Mouse (Mus musculus): ENCODE results near the gene Ogdh.
"Not testable (repeated sequence)": the region's sequence is repeated elsewhere in the genome, so short reads cannot be mapped to it uniquely, and the experiment has no call there.

Ogdh gene

DNA sequence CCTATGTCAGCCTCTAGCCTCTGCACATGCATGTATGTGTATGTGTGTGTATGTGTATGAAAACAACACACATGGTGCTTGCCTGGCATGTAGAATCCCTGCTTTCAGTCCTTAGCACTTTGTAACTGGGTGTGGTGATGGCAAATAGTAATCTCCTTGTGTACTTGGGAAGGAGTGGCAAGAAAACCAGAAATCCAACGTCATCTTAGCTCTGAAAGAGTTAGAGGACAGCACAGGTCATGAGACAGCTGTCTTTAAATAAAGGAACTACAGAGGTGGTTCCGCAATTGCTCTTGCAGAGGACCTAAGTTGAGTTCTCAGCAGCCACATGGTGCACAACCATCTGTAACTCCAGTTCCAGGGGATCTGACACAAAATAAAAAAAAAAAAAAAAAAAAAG, 8.0 kb downstream of the Ogdh start:
- no peak for DNase-seq

DNA sequence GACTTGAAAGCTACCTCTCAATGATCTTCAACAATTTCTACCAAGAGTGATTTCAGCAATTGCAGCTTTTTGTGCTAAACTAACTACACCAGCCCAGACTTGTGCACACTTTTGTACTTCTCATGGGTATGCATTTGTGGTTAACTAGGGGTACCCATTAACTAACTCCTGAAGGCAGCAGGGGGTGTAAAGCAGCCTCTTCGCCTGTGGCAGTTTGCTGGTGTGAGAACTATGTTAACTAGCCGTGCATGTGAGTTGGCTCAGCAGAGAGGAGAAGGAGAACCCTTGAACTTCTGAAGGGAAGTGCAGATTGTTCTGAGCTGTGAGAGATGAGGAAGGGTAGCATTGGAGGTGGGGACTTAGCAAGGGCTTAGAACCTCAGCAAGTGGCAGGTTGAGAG, 11.4 kb downstream of the Ogdh start:
- DNase-seq, result peak; percentile 29

DNA sequence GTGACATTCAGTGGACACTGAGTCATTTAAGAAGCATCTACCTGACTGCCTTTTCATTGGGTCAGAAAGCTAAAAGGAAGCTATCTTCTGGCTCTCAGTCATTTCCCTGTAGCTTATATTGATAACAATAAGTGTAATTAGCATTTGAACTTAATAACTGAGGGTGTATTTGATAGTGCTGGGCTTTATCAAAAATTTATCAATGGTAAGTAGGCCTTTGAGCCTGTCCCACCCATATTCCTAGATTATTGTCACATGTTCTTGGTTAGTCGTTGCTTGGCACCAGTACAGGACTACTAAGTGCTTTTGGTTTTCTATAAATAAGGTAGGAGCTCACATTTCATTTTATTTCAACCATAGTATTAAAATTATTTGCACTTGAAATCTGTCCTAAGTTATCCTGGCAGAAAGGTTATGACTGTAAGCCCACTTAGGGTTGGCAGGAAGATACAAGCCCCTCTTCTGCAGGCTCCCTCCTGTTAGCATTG, 14.6 kb downstream of the Ogdh start:
- DNase-seq, result no peak

DNA sequence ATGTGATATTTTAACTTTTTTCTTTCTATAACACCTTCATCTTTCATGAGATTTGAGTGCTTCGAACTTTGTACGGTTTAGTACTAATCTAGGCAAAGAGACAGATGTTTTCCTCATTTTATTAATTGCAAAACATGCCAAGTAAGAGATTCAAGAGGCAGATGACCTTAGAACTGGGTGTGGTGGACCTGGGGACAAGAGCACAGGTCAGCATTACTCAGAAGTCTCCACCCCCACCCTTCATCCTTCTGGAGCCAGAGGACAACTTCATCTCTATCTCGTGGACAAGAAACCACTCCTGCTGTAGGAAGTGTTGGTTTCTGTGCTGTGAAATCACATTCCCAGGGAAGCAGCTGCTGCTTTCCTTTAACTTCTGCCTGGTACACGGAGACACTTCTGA, 16.7 kb downstream of the Ogdh start:
- DNase-seq, result peak; percentile 43

DNA sequence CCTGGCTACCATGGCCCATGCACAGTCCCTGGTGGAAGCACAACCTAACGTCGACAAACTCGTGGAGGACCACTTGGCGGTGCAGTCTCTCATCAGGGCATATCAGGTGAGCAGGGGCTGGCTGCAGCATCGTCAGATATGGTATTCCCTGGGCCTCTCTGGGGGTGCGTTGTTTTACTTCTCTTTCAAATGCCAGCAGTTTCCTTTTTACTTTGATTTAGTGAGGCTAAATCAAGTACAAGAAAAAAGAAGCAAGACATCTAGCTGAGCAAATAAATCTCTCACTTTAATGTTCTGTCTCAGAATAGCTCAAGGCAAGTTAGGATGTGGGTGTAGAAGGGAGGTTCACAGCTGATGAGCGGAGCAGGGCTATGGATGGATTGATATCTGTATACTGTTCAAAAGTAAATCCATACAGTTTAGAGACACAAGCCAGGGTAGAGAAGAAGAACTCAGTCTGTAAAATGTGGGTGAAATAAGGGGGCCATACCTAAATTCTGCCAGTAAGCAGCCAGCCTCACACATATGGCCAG, 22.5 kb downstream of the Ogdh start:
- no peak for DNase-seq

DNA sequence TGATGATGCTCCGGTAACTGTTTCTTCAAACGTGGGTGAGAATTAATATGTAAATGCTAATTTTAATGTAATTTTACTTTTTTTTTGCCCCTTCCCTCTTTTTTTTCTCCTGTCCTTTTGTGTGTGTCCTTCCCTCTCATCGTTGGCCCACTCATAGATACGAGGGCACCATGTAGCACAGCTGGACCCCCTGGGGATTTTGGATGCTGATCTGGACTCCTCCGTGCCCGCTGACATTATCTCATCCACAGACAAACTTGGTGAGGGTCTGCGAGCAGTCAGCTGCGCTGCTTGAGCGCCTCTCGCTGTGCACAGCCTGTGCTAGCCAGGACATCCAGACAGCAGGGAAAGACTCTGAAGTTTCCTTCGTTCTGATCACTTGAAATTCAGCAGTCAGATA, 25.4 kb downstream of the Ogdh start:
- DNase-seq, result no peak

DNA sequence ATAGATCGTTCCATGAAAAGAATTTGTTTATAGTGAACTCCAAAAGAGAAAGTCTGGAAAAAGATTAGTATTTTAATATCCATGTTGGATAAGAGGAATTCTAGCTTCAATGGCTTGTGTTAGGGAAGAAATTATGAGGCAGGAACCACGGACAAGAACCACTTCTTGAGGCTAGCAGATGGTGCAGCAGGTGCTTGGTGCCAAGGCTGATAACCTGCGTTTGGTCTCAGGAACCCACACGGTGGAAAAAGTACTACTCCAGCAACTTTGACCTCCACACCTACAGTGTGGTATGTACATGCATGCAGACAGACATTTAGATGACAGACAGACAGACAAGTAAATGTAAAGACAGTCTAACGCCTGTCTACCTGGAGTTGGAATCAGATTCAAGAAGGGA, 27.1 kb downstream of the Ogdh start:
- no peak for DNase-seq

DNA sequence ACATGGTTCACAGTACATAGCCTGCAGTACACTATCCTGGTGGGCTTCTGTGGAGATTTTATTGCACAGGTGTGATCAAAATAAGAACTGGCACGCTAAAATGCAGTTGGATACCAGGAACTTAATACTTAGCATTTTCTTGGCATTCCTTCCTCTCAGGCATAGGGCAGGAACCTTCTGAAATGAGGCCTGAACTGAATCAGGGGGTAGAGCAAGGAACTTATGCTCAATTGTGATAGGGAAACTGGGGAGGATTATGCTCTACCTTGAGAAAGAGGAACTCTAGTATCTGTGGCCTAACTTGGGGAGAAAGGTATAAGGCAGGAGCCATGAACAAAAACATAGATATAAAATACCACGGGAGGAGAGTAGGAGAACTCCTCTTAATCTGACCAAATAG, 27.9 kb downstream of the Ogdh start:
- no peak for DNase-seq

DNA sequence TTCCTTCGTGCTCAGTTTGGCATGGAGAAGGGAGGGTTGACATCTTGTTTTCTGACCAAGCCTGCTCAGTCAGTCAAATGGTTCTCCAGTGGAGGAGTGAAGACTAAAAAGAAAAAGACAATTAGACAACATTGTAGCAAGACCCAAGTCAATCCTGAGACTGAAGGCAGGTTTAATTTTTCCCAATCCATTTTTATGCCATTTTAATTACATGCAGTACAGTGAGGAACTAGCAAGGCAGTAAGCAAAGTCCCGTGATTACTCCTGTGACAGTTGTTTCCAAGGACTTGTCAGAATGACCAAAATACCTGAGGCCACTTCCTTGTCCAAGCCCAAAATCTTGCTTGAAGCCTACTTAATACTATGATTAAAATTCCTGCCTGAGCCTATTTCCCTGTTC, 30.7 kb downstream of the Ogdh start:
- DNase-seq, result no peak

DNA sequence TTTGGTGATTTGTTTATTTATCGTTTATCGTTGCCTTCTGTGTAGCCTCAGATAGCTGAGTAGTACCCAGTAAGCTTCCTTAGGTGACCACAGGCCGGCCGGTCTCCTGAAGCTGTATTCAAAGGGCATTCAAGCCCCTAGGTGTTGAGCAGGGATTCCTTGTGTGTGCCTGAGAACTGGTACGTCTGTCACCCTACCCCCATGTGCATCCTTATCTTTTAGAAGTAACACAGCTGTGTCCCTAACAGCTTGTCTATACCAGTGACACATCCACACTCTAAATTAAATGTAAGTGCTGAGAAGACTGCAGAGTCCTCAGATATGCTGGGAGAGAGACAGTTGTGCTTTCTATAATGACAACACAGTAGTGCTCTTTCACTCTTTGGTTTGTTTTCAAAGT, 31.9 kb downstream of the Ogdh start:
- no peak for DNase-seq

DNA sequence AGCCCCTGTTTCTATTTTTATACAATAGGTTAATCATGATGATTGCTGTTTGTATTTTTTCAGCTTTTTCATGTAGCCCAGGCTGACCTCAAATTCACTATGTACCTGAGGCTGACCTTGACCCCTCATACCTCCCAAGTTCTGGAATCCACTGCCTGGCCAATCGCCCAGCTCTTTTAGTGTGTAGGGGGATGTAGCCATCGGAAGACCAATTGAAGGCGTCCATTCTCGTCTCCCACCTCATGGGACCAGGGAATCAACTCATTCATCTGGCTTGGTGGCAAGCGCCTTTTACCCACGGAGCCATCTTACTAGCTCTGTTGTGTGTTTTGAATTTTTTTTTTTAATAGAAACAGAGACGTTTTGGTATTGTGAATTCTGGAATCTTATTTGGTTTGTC, 39.8 kb downstream of the Ogdh start:
- no peak for DNase-seq

DNA sequence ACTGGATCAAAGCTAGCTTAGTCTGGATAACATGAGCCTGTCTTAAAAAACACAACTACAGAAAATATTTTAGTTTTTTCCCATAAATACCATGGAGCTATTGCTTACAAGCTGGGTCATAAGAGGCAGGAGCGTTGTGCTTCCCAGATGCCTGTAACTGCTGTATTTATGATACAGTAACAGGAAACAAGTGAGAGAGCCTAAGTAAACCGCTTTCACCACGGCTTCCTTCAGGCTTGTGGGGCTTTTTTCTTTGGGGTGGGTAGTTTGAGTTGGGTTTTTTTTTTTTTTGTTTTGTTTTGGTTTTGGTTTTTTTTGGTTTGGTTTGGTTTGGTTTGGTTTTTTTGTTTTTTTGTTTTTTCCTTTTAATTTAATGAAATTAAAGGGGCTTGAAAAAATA, 41.2 kb downstream of the Ogdh start:
- no peak for DNase-seq

DNA sequence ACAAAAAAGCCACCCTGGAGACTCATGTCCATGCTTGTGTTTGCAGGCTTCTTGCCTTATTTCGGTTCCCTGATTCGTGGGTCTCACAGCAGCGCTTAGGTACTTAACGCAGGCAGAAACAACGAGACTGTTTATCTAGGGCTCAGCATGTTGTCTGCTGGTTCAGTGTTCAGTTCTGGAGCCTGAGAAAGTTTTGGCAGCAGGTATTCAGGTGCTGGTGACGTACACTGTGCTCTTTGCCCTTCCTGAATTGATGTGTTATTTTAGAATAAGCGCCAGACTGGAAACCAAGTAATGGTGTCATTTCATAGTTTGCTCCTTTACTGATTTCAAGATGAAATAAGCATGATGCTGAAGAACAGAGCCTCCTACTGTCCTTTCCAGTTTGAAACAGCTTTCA, 42.0 kb downstream of the Ogdh start:
- no peak for DNase-seq

DNA sequence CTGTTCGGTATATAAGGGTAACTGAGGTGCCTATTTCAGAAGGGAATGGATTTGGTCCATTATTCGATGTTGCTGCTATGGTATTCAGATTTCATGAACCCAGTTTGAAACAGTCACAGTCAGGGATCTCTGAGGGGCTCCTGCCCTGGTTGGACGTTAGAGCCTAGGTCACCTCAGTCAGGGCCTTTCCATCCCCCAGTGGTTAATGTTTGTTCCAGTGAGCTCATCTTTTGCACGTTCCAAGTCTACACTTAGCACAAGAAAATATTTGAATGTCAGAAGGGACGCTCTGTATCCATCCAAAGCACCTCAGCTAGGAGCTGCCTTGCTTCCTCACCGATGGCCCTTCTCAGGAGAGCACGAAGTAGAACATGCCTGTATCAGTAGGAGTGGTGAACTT, 43.9 kb downstream of the Ogdh start:
- no peak for DNase-seq

DNA sequence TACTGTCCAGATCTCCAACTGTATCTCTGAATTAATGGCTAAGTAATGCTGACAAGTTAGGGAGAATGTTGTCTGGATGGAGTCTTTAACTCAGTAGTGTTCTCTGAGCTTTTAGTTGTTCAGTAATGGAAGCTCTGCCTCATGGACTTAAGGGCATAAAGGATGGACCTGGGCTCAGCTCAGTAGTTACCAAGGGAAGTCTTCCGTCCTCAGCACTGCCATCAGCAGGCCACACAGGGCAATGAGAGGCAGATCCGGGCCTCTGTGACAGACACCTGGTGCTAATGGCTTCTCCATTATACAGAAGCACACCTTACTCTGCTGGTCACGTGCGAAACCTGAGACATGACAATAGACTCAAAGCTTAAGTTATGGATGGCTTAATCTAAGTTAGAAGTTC, 45.3 kb downstream of the Ogdh start:
- DNase-seq, result peak; percentile 21

DNA sequence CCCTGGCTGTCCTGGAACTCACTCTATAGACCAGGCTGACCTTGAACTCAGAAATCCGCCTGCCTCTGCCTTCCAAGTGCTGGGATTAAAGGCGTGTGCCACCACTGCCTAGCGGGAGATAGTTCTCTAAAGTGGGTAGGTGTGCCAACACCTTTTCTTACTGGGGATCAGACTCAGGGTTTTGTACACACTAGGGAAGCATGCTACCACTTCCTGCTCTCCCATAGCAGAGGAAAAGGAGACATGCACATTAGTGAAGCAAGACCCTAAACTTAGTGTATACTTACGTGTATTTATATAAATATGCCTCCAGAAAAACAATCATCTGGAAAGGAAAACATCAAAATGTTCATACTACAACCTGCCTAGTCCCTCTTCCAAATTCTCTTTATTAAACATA, 54.5 kb downstream of the Ogdh start:
- DNase-seq, result no peak

DNA sequence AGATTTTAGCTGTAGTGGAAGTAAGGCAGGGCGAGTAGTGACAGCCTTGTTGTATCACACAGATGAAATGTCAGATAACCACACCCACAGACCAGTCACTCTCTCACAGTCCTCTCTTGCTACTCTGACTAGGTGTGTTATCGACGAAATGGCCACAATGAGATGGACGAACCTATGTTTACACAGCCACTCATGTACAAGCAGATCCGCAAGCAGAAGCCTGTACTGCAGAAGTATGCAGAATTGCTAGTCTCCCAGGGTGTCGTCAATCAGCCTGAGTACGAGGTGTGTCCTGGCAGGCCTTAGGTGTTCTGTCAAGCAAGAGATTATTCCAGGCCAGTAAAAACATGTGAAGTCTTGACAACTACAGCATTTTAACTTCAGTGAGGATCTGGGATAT, 55.5 kb downstream of the Ogdh start:
- no peak for DNase-seq

DNA sequence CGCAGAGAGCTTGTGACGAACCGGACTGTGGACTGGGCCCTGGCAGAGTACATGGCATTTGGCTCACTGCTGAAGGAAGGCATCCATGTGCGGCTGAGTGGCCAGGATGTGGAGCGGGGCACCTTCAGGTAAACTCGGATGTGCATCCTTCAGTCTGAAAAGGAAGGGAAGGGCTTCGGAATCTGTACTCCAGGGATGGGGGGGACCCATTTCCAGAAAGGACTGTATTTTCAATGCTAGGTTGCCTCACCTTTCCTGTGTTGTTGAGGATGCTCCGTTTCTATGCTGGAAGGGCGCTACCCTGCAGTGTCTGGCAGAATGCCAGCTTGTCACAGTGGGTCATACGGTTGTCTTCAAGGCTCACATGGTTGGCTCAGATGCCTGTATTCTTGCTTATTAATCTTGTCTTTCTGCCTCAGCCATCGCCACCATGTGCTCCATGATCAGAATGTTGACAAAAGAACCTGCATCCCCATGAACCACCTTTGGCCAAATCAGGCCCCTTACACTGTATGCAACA, 57.3 kb downstream of the Ogdh start:
- no peak for DNase-seq

DNA sequence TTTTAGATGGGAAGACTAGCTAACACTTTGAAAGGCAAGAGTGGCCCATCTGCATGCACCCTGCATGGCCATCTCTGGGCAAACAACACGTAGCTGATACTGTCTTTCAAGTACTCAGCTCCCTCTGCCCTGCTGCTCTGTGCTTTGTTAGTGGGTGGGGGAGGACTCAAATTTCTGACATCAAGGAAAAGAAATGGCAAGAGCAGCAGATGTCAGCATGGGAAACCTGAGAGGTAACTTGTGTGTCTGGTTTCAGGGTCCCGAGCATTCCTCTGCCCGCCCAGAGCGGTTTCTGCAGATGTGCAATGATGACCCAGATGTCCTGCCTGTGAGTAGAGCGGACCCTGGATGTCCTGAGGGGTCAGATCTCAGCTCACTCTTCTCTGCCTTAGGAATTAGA, 58.2 kb downstream of the Ogdh start:
- no peak for DNase-seq

DNA sequence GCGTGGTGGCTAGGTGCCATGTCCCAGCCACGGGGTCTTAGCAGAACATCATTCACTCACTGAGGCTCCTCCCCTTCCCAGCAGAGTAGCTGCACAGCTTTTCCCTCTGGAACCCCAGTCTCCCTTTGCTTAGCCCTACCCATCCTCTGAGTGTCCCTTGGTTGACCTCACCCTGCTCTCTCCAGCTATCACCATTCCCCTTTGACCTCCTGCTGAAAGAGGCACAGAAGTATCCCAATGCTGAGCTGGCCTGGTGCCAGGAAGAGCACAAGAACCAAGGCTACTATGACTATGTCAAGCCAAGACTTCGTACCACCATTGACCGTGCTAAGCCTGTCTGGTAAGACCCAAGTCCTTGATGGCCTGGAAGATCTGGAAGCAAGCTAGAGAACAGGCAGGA, 63.7 kb downstream of the Ogdh start:
- no peak for DNase-seq

DNA sequence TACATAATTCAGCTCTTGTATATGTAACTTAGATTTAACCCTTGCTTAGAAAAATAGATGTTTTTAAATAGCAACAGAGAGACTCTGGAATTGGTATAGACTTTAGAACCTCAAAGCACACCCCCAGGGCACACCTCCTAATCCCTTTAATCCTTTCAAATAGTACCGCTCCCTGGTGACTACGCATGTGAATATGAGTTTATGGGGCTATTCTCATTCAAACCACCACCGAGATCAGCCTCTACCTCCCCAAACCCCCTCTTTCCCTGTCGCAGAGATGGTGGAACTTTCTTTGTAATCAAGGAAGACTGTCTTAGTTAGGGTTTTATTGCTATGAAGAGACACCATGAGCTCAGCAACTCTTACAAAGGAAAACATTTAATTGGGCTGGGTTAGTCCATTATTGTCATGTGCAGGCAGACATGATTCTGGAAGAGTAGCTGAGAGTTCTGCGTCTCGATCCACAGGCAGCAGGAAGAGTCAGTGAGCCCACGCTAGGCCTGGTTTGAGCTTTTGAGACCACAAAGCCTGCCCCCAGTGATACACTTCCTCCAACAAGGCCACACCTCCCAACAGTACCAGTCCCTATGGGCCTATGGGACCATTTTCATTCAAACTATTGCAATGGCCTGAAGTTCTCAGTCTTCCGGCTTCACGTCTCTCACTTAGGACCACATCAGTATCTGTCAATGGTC, 73.3 kb downstream of the Ogdh start:
- no peak for DNase-seq

DNA sequence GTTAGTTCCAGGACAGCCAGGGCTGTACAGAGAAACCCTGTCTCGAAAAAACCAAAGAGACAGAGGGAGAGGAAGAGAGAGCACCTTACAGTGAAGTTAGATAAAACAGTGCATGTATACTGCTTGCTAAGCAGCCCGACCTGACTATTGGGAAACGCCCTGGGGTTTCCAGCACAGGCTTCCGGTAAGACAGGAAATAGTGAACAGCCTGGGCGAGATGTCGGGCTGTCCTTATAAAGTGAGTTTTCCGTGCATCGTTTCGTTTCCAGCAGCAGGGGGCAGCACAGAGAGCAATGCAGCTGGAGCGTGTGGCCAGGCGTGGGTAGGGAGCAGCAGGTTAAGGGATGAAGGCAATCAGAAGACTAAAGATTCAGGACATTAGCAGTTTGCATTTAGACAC, 74.5 kb downstream of the Ogdh start:
- DNase-seq, result peak; percentile 82

DNA sequence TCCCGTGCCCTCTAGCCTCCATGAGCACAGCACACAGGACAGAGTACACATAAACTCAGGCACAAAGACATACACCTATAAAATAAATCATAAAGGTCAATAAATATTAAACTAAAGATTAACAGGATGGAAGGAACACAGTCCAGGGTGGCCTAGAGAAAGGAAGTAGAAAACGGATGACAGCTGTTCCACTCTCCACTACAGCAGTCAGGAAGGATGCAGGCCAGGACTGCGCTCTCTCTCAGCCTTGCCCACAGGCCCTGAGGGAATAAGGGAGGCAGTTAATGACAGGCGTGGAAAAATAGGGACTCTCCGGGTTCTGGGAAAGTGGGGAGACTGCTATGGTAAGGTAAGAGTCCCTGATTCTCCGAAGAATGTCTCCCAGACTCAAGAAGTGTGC, 75.0 kb downstream of the Ogdh start:
- DNase-seq, result no peak

DNA sequence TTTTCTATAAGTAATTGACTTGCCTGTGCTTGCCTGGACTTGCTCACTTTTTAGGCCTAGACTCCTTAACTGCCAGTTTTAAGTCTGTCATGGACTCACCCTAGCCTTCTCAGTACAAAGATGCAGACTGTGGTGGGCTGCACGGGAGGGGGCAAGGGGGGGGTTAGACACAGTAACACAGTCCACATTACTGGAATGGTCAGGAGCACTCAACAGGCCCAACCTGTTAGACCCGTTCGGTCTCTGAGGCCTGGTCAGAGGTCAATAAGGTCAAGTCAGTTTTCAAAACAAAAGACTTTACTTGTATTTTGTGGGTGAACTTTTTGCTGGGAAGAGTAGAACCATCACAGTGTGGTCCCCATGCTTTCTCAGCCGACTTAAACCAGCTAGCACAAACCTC, 75.7 kb downstream of the Ogdh start:
- no peak for DNase-seq

DNA sequence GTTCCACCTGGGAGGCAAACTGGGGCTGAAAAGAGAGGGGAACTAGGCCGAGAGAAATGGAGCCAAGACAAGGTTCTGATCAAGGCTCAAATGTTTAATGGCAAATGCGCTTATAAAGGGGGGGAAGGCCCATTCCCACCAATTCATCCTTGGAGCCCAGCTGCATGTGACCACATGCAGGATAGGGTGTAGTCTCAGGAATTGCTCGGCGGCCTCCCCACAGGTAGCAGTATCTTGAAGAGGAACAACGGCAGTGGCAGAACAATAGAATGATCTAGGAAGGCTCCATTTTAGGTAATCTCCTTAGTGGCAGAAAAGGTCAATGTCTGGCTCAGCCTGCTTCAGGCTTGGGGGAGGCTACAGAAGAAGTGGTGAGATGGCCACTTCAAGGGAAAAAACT, 76.6 kb downstream of the Ogdh start:
- DNase-seq, result not testable (repeated sequence)

Measured in kidney, postnatal 14 days (tissue).